Mouse (Mus musculus): ENCODE measurements around the gene Ccdc125. TPM values are rescaled to one million over a fixed set of nuclear protein-coding genes. Genes with fewer than 3 reads are reported as not detected.

Ccdc125 gene
- polyA plus RNA-seq, 1 experiment, result 0.17 TPM

DNA sequence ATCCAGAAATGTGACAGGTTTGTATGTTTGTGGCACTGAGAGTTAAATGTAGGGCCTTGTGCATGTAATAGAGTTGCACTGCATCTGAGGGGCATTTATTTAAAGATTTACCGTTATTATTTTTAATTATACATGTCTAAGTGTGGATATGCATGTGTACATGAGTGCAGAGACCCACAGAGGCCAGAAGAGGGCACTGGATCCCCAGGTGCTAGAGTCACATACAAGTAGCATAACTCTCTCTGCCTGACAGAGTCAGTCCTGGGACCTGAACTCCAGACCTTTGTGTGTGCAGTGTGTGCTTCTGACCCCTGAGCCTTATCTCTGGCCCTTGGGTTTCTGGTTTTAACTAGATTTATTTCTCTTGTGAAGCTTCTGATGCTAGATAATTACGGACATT, 14.8 kb downstream of the Ccdc125 start:
- no peak for TF ChIP-seq MYOD1 (IDR thresholded peaks at IDR 0.05; ENCODE audit: control insufficient read depth in 1 of 3, insufficient read length in 2 of 3, low read depth in 2 of 3)
- Histone ChIP-seq H3ac (ENCODE audit: control insufficient read depth, insufficient read length) (no peak overlapping the region), H3K79me2 (ENCODE audit: control insufficient read depth, insufficient read depth) (no peaks in the 10 kb centered on the region), H3K4me2 (ENCODE audit: low read depth) (no peak overlapping the region), H3K27me3 (ENCODE audit: control insufficient read depth, insufficient read depth, insufficient read length) (no peaks in the 10 kb centered on the region), H3K36me3 (ENCODE audit: control insufficient read depth, insufficient read depth) (no peaks in the 10 kb centered on the region), H3K4me3 (no peak overlapping the region)

DNA sequence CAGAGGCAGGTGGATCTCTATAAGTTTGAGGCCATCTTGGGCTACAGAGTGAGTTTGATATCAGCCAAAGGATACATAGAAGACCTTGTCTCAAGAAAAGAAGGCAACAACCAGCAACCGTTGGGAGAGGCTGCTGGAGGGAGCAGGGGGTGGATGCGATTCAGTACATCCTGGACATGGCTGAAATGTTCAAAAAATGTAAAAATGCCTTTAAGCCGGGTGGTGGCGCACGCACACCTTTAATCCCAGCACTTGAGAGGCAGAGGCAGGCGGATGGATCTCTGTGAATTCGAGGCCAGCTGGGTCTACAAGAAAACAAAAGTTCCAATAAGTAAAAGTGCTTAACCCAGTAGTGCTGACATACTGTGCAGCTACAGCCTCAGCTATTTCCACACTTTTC, 18.0 kb downstream of the Ccdc125 start:
- TF ChIP-seq USF1 (IDR thresholded peaks at IDR 0.05; ENCODE audit: low read depth) (no peak), POLR2AphosphoS2 (IDR thresholded peaks at IDR 0.05; ENCODE audit: insufficient read length, low read depth) (no peak), TCF12 (IDR thresholded peaks at IDR 0.05; ENCODE audit: insufficient read depth, poor library complexity, severe bottlenecking) (no peak), MAX (IDR thresholded peaks at IDR 0.05; ENCODE audit: low read depth) (no peak), SRF (IDR thresholded peaks at IDR 0.05; ENCODE audit: control insufficient read depth, insufficient read length, low read depth) (no peak), CEBPB (IDR thresholded peaks at IDR 0.05; ENCODE audit: insufficient read depth, poor library complexity, severe bottlenecking) (no peak), POLR2A (IDR thresholded peaks at IDR 0.05; ENCODE audit: insufficient read length, low read depth) (no peak), REST (IDR thresholded peaks at IDR 0.05; ENCODE audit: insufficient read depth, insufficient read length) (no peak), TCF3 (IDR thresholded peaks at IDR 0.05; ENCODE audit: insufficient read length, low read depth) (no peak), MYOG (IDR thresholded peaks at IDR 0.05; ENCODE audit: control insufficient read depth in 1 of 3, insufficient read depth in 1 of 3, insufficient read length in 2 of 3, low read depth in 2 of 3) (no peak), E2F4 (IDR thresholded peaks at IDR 0.05; ENCODE audit: insufficient read depth) (no peak), MYOD1 (IDR thresholded peaks at IDR 0.05; ENCODE audit: control insufficient read depth in 1 of 3, insufficient read length in 2 of 3, low read depth in 2 of 3) (no peak)
- H3ac ChIP-seq (ENCODE audit: control insufficient read depth, insufficient read length), result no peak overlapping the region
- no peak overlapping the region for H3K4me3 ChIP-seq
- H3K27me3 ChIP-seq (ENCODE audit: control insufficient read depth, insufficient read depth, insufficient read length), result no peaks in the 10 kb centered on the region
- H3K4me2 ChIP-seq (ENCODE audit: low read depth), result no peak overlapping the region
- no peaks in the 10 kb centered on the region for H3K36me3 ChIP-seq (ENCODE audit: control insufficient read depth, insufficient read depth)
- H3K79me2 ChIP-seq (ENCODE audit: control insufficient read depth, insufficient read depth), result no peaks in the 10 kb centered on the region

DNA sequence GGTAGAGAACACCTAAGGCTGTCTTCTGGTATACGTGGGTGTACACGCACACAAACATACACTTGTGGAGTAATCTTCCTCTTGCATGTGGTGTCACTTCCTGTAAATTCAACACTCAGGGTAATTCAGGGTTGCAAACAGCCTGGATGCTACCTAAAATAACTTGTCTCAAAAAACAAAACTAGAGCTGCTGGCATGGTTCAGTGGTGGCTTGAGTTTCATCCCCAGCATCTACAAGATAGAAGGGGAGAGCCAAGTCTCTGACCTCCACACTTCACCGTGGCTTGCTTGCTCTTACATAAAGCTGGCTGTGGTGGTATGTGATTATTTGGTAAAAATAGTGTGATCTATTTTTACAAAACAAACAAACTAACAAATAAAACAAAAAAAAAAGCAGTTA, 28.0 kb downstream of the Ccdc125 start:
- no peak for TF ChIP-seq MAX (IDR thresholded peaks at IDR 0.05; ENCODE audit: low read depth)
- TF ChIP-seq CEBPB (IDR thresholded peaks at IDR 0.05; ENCODE audit: insufficient read depth, poor library complexity, severe bottlenecking), result no peak
- TF ChIP-seq POLR2A (IDR thresholded peaks at IDR 0.05; ENCODE audit: insufficient read length, low read depth), result no peak
- TF ChIP-seq E2F4 (IDR thresholded peaks at IDR 0.05; ENCODE audit: insufficient read depth), result no peak
- TF ChIP-seq POLR2AphosphoS2 (IDR thresholded peaks at IDR 0.05; ENCODE audit: insufficient read length, low read depth), result no peak
- TF ChIP-seq TCF3 (IDR thresholded peaks at IDR 0.05; ENCODE audit: insufficient read length, low read depth), result no peak
- Histone ChIP-seq H3K79me2 (ENCODE audit: control insufficient read depth, insufficient read depth) (no peaks in the 10 kb centered on the region), H3K4me2 (ENCODE audit: low read depth) (no peak overlapping the region), H3K27me3 (ENCODE audit: control insufficient read depth, insufficient read depth, insufficient read length) (no peaks in the 10 kb centered on the region), H3K36me3 (ENCODE audit: control insufficient read depth, insufficient read depth) (peaks cover 16% of the 10 kb centered on the region), H3K4me3 (no peak overlapping the region), H3ac (ENCODE audit: control insufficient read depth, insufficient read length) (no peak overlapping the region)

DNA sequence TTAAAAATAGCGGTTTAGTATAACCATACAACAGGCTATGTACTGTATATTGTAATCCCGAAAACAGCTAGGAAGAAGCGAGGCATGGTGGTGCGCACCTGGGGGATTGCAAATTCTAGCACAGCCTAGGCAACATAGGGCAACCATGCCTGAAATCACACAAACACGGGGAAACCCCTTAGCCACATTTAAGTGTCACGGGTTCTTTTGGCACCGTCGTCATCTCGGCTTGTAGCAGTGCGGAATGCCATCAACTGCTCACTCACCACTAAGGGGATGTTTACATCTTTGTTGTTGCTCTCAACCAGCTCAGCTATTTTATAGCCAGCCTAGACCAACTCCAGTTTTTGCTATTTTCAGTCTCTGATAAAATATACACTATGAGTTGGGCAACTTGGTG, 29.3 kb downstream of the Ccdc125 start:
- Histone ChIP-seq H3K36me3 (ENCODE audit: control insufficient read depth, insufficient read depth) (peaks cover 28% of the 10 kb centered on the region), H3K27me3 (ENCODE audit: control insufficient read depth, insufficient read depth, insufficient read length) (no peaks in the 10 kb centered on the region), H3ac (ENCODE audit: control insufficient read depth, insufficient read length) (no peak overlapping the region), H3K4me2 (ENCODE audit: low read depth) (no peak overlapping the region), H3K79me2 (ENCODE audit: control insufficient read depth, insufficient read depth) (no peaks in the 10 kb centered on the region), H3K4me3 (no peak overlapping the region)
- TF ChIP-seq MAX (IDR thresholded peaks at IDR 0.05; ENCODE audit: low read depth), result no peak
- no peak for TF ChIP-seq MYOD1 (IDR thresholded peaks at IDR 0.05; ENCODE audit: control insufficient read depth in 1 of 3, insufficient read length in 2 of 3, low read depth in 2 of 3)
- no peak for TF ChIP-seq TCF3 (IDR thresholded peaks at IDR 0.05; ENCODE audit: insufficient read length, low read depth)
- TF ChIP-seq CEBPB (IDR thresholded peaks at IDR 0.05; ENCODE audit: insufficient read depth, poor library complexity, severe bottlenecking), result no peak
- no peak for TF ChIP-seq E2F4 (IDR thresholded peaks at IDR 0.05; ENCODE audit: insufficient read depth)
- TF ChIP-seq MYOG (IDR thresholded peaks at IDR 0.05; ENCODE audit: control insufficient read depth in 1 of 3, insufficient read depth in 1 of 3, insufficient read length in 2 of 3, low read depth in 2 of 3), result no peak
- TF ChIP-seq TCF12 (IDR thresholded peaks at IDR 0.05; ENCODE audit: insufficient read depth, poor library complexity, severe bottlenecking), result no peak

DNA sequence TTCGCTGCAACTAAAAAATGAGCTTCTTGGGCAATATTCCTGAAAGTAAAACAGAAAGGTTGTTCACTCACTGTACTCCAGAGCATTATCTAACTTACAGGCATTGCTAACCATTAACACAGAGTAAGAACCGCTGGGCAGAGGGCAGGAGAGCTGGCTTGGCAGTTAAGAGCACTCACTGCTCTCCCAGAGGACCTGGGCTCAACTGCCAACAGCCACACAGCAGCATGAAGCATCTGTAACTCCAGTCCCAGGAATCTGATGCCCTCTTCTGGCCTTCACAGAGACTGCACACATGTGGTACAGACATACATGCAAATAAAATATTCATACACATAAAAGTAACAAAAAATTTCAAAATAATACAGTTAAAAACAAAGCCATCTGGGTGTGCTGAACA, 34.0 kb downstream of the Ccdc125 start:
- TF ChIP-seq CEBPB (IDR thresholded peaks at IDR 0.05; ENCODE audit: insufficient read depth, poor library complexity, severe bottlenecking), result no peak
- TF ChIP-seq MAX (IDR thresholded peaks at IDR 0.05; ENCODE audit: low read depth), result no peak
- TF ChIP-seq TCF3 (IDR thresholded peaks at IDR 0.05; ENCODE audit: insufficient read length, low read depth), result no peak
- no peak for TF ChIP-seq SRF (IDR thresholded peaks at IDR 0.05; ENCODE audit: control insufficient read depth, insufficient read length, low read depth)
- no peak for TF ChIP-seq TCF12 (IDR thresholded peaks at IDR 0.05; ENCODE audit: insufficient read depth, poor library complexity, severe bottlenecking)
- H3K27me3 ChIP-seq (ENCODE audit: control insufficient read depth, insufficient read depth, insufficient read length), result no peaks in the 10 kb centered on the region
- no peak overlapping the region for H3ac ChIP-seq (ENCODE audit: control insufficient read depth, insufficient read length)
- H3K4me3 ChIP-seq, result no peak overlapping the region
- peaks cover 44% of the 10 kb centered on the region for H3K36me3 ChIP-seq (ENCODE audit: control insufficient read depth, insufficient read depth)
- no peak overlapping the region for H3K4me2 ChIP-seq (ENCODE audit: low read depth)
- H3K79me2 ChIP-seq (ENCODE audit: control insufficient read depth, insufficient read depth), result no peaks in the 10 kb centered on the region

DNA sequence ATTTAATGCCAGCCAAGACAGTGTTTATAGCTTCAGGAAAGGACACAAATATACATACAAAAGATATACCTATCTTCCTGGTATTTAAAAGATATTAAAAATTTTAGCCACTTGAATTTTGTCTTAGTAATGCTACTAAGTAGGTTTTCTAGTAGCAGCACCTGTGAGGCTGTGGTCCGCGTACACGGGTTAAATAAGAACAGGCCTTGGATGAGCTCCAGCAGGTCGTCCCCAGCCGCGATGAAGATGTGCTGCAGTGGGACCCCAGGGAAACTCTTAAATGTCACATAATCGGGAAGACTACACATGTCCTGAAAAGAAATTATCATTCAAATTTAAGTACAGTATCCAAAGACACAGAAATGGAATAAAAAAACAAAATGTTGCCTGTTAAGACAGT, 36.7 kb downstream of the Ccdc125 start:
- Histone ChIP-seq H3ac (ENCODE audit: control insufficient read depth, insufficient read length) (no peak overlapping the region), H3K27me3 (ENCODE audit: control insufficient read depth, insufficient read depth, insufficient read length) (no peaks in the 10 kb centered on the region), H3K79me2 (ENCODE audit: control insufficient read depth, insufficient read depth) (no peaks in the 10 kb centered on the region), H3K4me2 (ENCODE audit: low read depth) (no peak overlapping the region), H3K36me3 (ENCODE audit: control insufficient read depth, insufficient read depth) (peaks cover 67% of the 10 kb centered on the region), H3K4me3 (no peak overlapping the region)
- TF ChIP-seq E2F4 (IDR thresholded peaks at IDR 0.05; ENCODE audit: insufficient read depth) (no peak), MAX (IDR thresholded peaks at IDR 0.05; ENCODE audit: low read depth) (no peak), MYOD1 (IDR thresholded peaks at IDR 0.05; ENCODE audit: control insufficient read depth in 1 of 3, insufficient read length in 2 of 3, low read depth in 2 of 3) (no peak), USF1 (IDR thresholded peaks at IDR 0.05; ENCODE audit: low read depth) (no peak), POLR2A (IDR thresholded peaks at IDR 0.05; ENCODE audit: insufficient read length, low read depth) (no peak), TCF12 (IDR thresholded peaks at IDR 0.05; ENCODE audit: insufficient read depth, poor library complexity, severe bottlenecking) (no peak), TCF3 (IDR thresholded peaks at IDR 0.05; ENCODE audit: insufficient read length, low read depth) (no peak), SRF (IDR thresholded peaks at IDR 0.05; ENCODE audit: control insufficient read depth, insufficient read length, low read depth) (no peak), CEBPB (IDR thresholded peaks at IDR 0.05; ENCODE audit: insufficient read depth, poor library complexity, severe bottlenecking) (no peak), MYOG (IDR thresholded peaks at IDR 0.05; ENCODE audit: control insufficient read depth in 1 of 3, insufficient read depth in 1 of 3, insufficient read length in 2 of 3, low read depth in 2 of 3) (no peak), REST (IDR thresholded peaks at IDR 0.05; ENCODE audit: insufficient read depth, insufficient read length) (no peak), POLR2AphosphoS2 (IDR thresholded peaks at IDR 0.05; ENCODE audit: insufficient read length, low read depth) (no peak)
